Mouse (Mus musculus) urinary bladder, postnatal 36 days (tissue): Measurements from ENCODE around the gene Sh3yl1.

ENCODE experiments used
- DNase-seq, 2 experiments: peaks; one replicate each; pipeline ENCODE4 v3.0.0; 2022; ENCODE audit warnings: low spot score in 2 of 2, mixed read lengths in 1 of 2

Gene Sh3yl1

GRCm38 (mm10) chr12:30943057-30943986, 31.9 kb downstream of the Sh3yl1 start:
- DNase-seq: no peak

- DNase-seq: no peak
These were observed 32.7 kb downstream of the Sh3yl1 start for GRCm38 (mm10) chr12:30944197-30944596.

GRCm38 (mm10) chr12:30970700-30971099, 59.2 kb downstream of the Sh3yl1 start:
- no peak for DNase-seq

- no peak for DNase-seq
These were observed 92.3 kb downstream of the Sh3yl1 start for GRCm38 (mm10) chr12:31003795-31004194.

- peak; percentile 58 to 68 for DNase-seq
These were observed 93.5 kb downstream of the Sh3yl1 start for GRCm38 (mm10) chr12:31005010-31005409.

GRCm38 (mm10) chr12:31008171-31008570, 96.7 kb downstream of the Sh3yl1 start:
- peak; percentile 32 to 53 for DNase-seq
